Mouse (Mus musculus): ENCODE data around the gene Plac9b. TPM values are rescaled to one million over a fixed set of nuclear protein-coding genes. Genes with fewer than 3 reads are reported as not detected.

Plac9b gene
- polyA plus RNA-seq, 1 experiment from 2014 or later = 14.2 TPM

Other genes starting within 250 kb of the Plac9b start
- gene Cphx1, start 244.2 kb downstream of the Plac9b start, polyA plus RNA-seq (2015; fragmentation: Nextera tagmentation; extraction: Ambion mirVana) = not detected in 2 replicates
- 0.24 and 0.34 TPM in 2 replicates for gene Duxbl1, start 203.9 kb downstream of the Plac9b start, polyA plus RNA-seq (2015; fragmentation: Nextera tagmentation; extraction: Ambion mirVana)
- gene Gm9780, start 139.8 kb downstream of the Plac9b start, polyA plus RNA-seq (2015; fragmentation: Nextera tagmentation; extraction: Ambion mirVana) = 13.4 and 19.4 TPM in 2 replicates
- gene Tmem254c, start 115.1 kb downstream of the Plac9b start, polyA plus RNA-seq (2015; fragmentation: Nextera tagmentation; extraction: Ambion mirVana) = 26.7 and 29.1 TPM in 2 replicates
- not detected in 2 replicates for gene Cphx2, start 101.0 kb downstream of the Plac9b start, polyA plus RNA-seq (2015; fragmentation: Nextera tagmentation; extraction: Ambion mirVana)
- gene Cphx3, start 100.2 kb downstream of the Plac9b start, polyA plus RNA-seq (2015; fragmentation: Nextera tagmentation; extraction: Ambion mirVana) = not detected in 2 replicates
- gene Duxbl2, start 64.1 kb downstream of the Plac9b start, polyA plus RNA-seq (2015; fragmentation: Nextera tagmentation; extraction: Ambion mirVana) = not detected in 2 replicates
- gene Tmem254b, start 24.6 kb upstream of the Plac9b start, polyA plus RNA-seq (2015; fragmentation: Nextera tagmentation; extraction: Ambion mirVana) = 16.1 and 19.9 TPM in 2 replicates
- gene Duxbl3, start 75.5 kb upstream of the Plac9b start, polyA plus RNA-seq (2015; fragmentation: Nextera tagmentation; extraction: Ambion mirVana) = 0.77 and 0.95 TPM in 2 replicates